Mouse (Mus musculus): ENCODE results near the gene Cxcr2. TPM values are rescaled to one million over a fixed set of nuclear protein-coding genes. Genes with fewer than 3 reads are reported as not detected.

Cxcr2 gene
- total RNA-seq (2021) = under 1 TPM; 0.11 to 0.17 TPM

- no peak for DNase-seq
These were observed at the start of gene Cxcr2 for GRCm38 (mm10) chr1:74153461-74154184. TSS of gene Cxcr2 (plus strand) at chr1:74153989.

- peak; percentile 71 for DNase-seq
These were observed 48.1 kb upstream of the Cxcr2 start for GRCm38 (mm10) chr1:74105660-74106059.

- no peak for DNase-seq
These were observed 47.6 kb upstream of the Cxcr2 start for GRCm38 (mm10) chr1:74106214-74106613.

- DNase-seq = no peak
These were observed 45.7 kb upstream of the Cxcr2 start for GRCm38 (mm10) chr1:74107931-74108618.

- DNase-seq = no peak
These were observed 44.1 kb upstream of the Cxcr2 start for GRCm38 (mm10) chr1:74109670-74110069.

- no peak for DNase-seq
These were observed 42.7 kb upstream of the Cxcr2 start for GRCm38 (mm10) chr1:74110932-74111695.

- no peak for DNase-seq
These were observed 42.1 kb upstream of the Cxcr2 start for GRCm38 (mm10) chr1:74111696-74112030.

GRCm38 (mm10) chr1:74113071-74113470 is 40.7 kb upstream of the Cxcr2 start:
- DNase-seq = no peak

GRCm38 (mm10) chr1:74117876-74118275 is 35.9 kb upstream of the Cxcr2 start:
- DNase-seq = no peak

- DNase-seq = peak; percentile 74
These were observed 34.7 kb upstream of the Cxcr2 start for GRCm38 (mm10) chr1:74119115-74119514.

- peak; percentile 6 for DNase-seq
These were observed 32.7 kb upstream of the Cxcr2 start for GRCm38 (mm10) chr1:74121138-74121537.

- peak; percentile 80 for DNase-seq
These were observed 31.8 kb upstream of the Cxcr2 start for GRCm38 (mm10) chr1:74121821-74122576.

GRCm38 (mm10) chr1:74123215-74123614 is 30.6 kb upstream of the Cxcr2 start:
- DNase-seq = no peak

GRCm38 (mm10) chr1:74124021-74124981 is 29.5 kb upstream of the Cxcr2 start, which contains the start of gene Tns1:
TSS of gene Tns1 (minus strand) at chr1:74124449.
- DNase-seq = peak; percentile 73

- peak; percentile 83 for DNase-seq
These were observed 28.7 kb upstream of the Cxcr2 start, which contains the start of gene Rufy4 for GRCm38 (mm10) chr1:74124991-74125552. TSS of gene Rufy4 (plus strand) at chr1:74125541.

- DNase-seq = no peak
These were observed 22.7 kb upstream of the Cxcr2 start for GRCm38 (mm10) chr1:74130883-74131659.

GRCm38 (mm10) chr1:74132011-74132410 is 21.8 kb upstream of the Cxcr2 start:
- no peak for DNase-seq

GRCm38 (mm10) chr1:74133954-74134353 is 19.8 kb upstream of the Cxcr2 start:
- no peak for DNase-seq

- no peak for DNase-seq
These were observed 18.4 kb upstream of the Cxcr2 start for GRCm38 (mm10) chr1:74135326-74135950.

GRCm38 (mm10) chr1:74139415-74139814 is 14.4 kb upstream of the Cxcr2 start:
- no peak for DNase-seq

Measured in heart, postnatal 4 days (tissue).